Mouse (Mus musculus) brain, embryonic 14.5 days (tissue): ENCODE data around the gene Slx4.

Experiments
- CTCF ChIP-seq: fragments of 200-500 bp; IDR thresholded peaks from 2 replicates; pipeline ENCODE4 v1.5.1; 2012; ENCODE audit warnings: inconsistent platforms, mild to moderate bottlenecking, moderate library complexity, borderline replicate concordance; ENCODE audit not compliant: insufficient read depth, insufficient read length; ENCODE audit errors: extremely low read depth
- POLR2A ChIP-seq: fragments of 200-500 bp; IDR thresholded peaks from 2 replicates; pipeline ENCODE4 v1.6.1; 2012; ENCODE audit warnings: mild to moderate bottlenecking, inconsistent platforms, borderline replicate concordance; ENCODE audit not compliant: poor library complexity, insufficient read depth, insufficient read length, severe bottlenecking; ENCODE audit errors: extremely low read depth

- no peak for TF ChIP-seq POLR2A
- TF ChIP-seq CTCF = no peak
Observed at GRCm38 (mm10) chr16:4026672-4027071, 23.1 kb upstream of the Slx4 start.
